Mouse (Mus musculus): Measurements from ENCODE around the gene Hmox2. TPM values are rescaled to one million over a fixed set of nuclear protein-coding genes. Genes with fewer than 3 reads are reported as not detected.
A peak's percentile ranks its signal among the peaks of the same experiment; 100 is the strongest.
"Not testable (repeated sequence)": the region's sequence is repeated elsewhere in the genome, so short reads cannot be mapped to it uniquely, and the experiment has no call there.

The Hmox2 gene
- total RNA-seq, 2 experiments from 2014 or later = 54.3 to 56.2 TPM

- no peak for DNase-seq (ENCODE audit: low spot score in 2 of 2)
Observed at GRCm38 (mm10) chr16:4722915-4723209, 3.3 kb upstream of the Hmox2 start.

DNA sequence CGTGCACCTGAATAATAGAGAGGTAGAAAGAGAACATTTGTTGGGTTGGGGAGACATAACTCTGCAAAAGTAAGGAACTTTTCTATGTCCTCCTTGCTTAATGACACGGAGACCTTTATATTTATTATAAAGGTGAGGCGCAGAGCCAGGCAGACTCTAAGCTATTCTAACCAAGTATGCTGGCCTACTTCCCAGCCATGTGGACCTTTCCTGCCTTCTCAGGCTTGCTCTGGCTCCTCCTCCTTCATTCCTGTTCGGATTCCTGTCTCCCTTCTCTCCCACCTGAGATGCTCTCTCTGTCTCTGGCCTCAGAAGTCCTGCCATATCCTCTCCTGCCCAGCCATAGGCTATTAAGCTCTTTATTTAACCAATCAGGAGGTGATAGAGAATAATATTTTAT lies 895 bp upstream of the Hmox2 start:
- no peak for DNase-seq (ENCODE audit: low spot score in 2 of 2)

DNA sequence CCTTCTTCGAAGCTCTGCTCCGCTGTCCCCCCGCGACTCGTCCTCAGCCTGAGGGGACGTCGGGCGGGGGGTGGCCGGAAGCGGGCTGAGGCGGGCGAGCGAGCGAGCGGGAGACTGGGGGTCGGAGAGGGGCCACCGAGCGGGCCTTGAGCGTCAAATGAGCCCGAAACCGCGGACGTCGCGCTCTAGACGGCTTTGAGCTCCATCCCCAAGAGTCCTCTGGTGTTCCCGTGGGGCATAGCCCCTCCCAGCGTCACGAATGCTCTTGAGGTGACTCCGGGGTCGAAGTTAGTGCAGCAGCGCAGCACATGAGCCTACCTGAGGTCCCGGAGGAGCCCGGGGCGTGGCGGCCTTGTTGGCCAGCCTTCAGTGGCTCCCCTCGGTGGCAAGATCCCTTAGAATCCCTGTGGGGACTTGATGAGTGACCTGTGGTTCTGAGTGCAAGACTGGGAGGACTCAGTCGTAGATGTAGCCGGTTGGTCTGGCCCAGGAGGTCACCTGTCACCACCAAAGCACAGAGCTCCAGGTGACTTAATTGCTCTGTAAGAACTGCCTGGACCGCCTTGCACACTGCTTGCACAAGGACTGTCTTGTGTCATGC lies 467 bp downstream of the Hmox2 start:
- DNase-seq (ENCODE audit: low spot score in 2 of 2) = no peak

- no peak for DNase-seq (ENCODE audit: low spot score in 2 of 2)
Observed at GRCm38 (mm10) chr16:4727526-4727925, 1.4 kb downstream of the Hmox2 start.

DNA sequence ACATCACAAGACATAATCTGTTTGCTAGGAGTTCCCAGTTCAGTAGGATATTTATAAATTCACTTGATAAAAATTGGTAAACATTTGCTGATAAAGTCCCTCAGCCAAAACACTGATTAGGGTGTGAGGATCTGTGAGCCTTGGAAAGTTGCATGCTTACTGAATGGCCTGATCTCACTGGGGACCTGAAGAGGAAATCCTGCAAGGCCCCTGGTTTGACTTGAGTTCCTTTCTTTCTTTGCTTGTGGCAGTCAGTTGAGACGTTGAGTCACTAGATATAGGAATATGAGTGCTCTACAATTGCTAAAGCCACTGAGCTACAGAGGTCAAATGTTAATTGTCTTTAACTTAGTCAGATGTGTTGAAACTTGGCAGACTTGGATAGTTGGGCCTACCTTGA lies 1.8 kb downstream of the Hmox2 start:
- DNase-seq (ENCODE audit: low spot score in 2 of 2) = no peak

DNA sequence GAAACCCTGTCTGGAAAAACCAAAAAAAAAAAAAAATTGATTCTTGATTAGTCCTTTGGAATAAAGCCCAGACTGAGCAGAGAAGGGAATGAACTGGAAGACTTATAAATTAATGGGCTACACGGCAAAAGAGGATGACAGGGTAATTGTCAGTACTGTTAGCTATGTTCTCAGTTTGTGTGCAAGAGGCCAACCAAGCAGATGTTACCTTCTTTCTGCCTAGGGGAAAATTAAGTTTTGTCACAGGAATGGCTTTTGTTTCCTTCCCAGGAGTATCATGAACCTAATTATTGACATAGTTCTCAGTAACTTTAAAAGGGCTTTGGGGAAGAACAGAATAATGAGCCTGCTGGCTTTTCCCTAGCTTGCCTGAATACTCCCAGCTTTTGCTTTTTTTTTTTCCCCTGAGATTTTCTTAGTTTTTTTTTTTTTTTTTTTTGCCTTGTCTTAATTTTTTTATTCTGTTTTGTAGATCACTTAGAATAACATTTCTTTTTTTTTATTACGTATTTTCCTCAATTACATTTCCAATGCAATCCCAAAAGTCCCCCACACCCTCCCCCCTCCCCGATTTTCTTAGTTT lies 4.7 kb downstream of the Hmox2 start:
- DNase-seq (ENCODE audit: low spot score in 2 of 2) = no peak

DNA sequence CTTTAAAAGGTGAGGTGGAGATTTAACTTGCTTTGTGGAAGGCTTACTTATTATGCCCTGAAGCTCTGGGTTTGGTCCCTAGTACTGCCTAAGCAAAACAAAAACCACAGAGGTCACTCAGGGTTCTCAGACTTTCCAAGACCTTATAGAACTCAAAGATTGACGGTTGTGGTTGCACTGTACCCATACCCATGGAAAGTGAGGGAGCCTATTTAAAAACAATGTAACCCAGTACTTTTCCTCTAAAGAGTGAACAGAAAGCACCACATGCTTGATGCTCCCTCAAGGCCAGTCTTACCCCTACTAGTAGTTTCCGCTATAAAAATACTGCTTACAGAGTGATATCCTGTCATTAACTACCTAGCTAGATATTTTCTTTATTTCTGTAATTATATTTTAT lies 10.1 kb downstream of the Hmox2 start:
- no peak for DNase-seq (ENCODE audit: low spot score in 2 of 2)

- no peak for DNase-seq (ENCODE audit: low spot score in 2 of 2)
Observed at GRCm38 (mm10) chr16:4739994-4740393, 13.8 kb downstream of the Hmox2 start.

- no peak for DNase-seq (ENCODE audit: low spot score in 2 of 2)
Observed at GRCm38 (mm10) chr16:4742186-4742585, 16.0 kb downstream of the Hmox2 start.

GRCm38 (mm10) chr16:4752155-4752554 lies 26.0 kb downstream of the Hmox2 start:
- no peak for DNase-seq (ENCODE audit: low spot score in 2 of 2)

DNA sequence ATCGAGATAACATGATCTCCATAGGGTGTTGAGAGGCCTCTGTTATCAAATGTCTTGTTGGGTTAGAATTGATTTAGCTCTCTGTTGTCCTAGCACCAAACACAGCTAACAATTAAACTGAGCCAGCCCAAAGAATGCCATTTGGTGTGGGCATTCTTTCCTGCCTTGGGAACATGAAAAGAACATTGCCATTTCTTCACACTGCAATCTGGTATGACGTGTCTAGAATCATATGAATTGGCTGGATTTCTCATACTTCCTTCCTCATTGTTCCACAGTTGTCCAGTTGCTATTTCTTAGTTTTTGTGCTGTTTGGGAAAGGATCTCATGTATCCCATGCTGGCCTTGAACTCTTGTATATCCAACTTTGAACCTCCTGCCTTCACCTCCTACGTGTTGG lies 27.9 kb downstream of the Hmox2 start:
- no peak for DNase-seq (ENCODE audit: low spot score in 2 of 2)

DNA sequence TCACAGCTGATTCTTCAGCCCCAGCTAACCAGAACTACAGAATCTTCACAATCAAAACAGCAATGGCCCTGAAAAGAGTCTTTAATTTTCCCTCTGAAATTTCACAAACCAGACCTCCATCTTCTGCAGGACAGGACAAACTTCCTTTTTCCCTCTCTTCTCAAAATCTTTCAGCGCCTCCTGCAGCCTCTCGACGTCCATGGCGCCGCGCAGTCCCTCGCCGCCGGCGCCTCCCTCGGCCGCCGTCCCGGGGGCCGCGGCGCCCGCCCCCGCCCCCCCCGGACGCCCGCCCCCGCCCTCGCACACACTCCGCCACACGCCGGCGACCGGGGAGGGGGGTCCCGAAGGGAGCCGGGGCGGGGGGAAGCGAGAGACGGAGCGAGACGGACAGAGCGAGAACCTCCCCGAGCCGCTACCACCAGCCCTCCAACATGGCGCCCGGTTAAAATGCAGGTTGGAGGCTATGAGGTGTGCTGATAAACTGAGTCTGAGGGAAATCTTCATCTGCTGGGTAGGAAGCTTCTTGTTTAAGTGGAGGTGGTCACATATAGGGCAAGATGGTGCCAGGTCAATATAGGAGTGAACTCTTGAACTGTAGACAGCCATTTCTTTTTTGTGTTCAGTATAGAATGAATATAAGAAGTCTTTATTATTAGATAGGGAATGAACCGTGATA lies 30.6 kb downstream of the Hmox2 start:
- DNase-seq (ENCODE audit: low spot score in 2 of 2) = not testable (repeated sequence)

- no peak for DNase-seq (ENCODE audit: low spot score in 2 of 2)
Observed at GRCm38 (mm10) chr16:4762437-4762836, 36.3 kb downstream of the Hmox2 start.

DNA sequence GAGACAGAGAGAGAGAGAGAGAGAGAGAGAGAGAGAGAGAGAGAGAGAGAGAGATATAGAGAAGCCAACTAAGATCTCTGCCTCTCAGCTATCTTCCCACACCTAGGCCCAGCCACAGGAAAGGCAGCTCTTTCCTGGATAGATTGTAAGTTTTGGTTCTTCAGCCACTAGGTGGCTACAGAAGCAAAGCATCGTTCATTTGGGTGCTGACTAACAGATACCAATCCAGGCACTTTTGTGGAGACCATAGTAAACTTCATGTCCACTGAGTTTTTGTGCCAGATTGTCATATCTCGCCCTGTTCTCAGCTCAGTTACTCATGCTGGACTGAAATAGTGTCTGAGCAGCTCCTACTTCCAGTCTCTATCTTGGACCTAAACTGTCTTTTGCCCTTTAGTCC lies 37.1 kb downstream of the Hmox2 start:
- no peak for DNase-seq (ENCODE audit: low spot score in 2 of 2)

DNA sequence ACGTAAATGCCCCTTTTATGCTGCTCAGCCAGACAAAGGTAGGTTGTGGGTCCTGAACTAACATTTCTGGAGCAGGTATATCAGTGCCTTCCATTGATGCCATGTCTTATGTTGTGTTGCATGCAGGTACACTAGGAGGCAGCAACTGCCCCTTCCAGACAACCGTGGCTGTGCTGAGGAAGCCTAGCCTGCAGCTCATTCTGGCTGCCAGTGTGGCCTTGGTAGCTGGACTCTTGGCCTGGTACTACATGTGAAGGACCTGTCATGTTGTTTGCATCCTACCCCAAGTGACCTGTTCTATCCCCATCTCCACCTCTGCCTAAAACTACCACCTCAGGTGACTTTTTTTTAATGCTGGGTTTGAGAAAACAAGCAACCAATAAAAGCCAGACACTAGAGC lies 39.7 kb downstream of the Hmox2 start:
- DNase-seq (ENCODE audit: low spot score in 2 of 2) = no peak

GRCm38 (mm10) chr16:4767012-4767790 lies 41.0 kb downstream of the Hmox2 start:
- peak in 1 of 2 experiments; percentile 22 for DNase-seq (ENCODE audit: low spot score in 2 of 2)

- DNase-seq (ENCODE audit: low spot score in 2 of 2) = no peak
Observed at GRCm38 (mm10) chr16:4768719-4769118, 42.6 kb downstream of the Hmox2 start.

DNA sequence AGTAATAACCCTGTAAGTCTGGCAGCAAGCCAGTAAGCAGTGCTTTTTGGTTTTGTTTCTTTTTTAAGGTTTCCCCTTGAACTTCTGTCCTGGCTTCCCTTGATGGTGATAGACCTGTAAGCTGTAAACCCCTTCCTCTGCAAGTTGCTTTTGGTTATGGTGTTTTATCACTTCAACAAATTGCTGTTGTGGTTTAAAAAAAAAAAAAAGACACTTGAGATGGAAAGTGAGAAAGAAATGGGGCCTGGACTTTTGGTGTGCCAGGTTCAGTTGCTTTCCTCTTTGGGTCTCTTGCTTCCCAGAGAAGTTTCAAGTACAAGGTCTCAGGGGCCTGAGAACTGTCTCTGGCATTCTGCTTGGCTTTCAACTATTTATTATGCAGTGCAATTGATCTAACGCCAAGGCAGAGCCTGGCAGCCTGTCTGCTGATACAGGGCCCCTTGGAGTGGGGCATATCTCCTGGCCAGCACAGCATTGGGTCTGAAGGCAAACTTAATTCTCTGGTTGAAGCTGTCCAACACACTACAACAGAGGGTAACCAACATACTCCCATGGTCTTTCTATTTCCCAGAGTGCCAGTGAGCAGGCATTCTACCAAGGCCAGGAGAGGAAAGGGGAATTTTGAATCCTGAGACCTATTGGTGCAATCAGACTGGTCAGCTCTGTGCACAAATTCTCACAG lies 47.3 kb downstream of the Hmox2 start:
- DNase-seq (ENCODE audit: low spot score in 2 of 2) = no peak

DNA sequence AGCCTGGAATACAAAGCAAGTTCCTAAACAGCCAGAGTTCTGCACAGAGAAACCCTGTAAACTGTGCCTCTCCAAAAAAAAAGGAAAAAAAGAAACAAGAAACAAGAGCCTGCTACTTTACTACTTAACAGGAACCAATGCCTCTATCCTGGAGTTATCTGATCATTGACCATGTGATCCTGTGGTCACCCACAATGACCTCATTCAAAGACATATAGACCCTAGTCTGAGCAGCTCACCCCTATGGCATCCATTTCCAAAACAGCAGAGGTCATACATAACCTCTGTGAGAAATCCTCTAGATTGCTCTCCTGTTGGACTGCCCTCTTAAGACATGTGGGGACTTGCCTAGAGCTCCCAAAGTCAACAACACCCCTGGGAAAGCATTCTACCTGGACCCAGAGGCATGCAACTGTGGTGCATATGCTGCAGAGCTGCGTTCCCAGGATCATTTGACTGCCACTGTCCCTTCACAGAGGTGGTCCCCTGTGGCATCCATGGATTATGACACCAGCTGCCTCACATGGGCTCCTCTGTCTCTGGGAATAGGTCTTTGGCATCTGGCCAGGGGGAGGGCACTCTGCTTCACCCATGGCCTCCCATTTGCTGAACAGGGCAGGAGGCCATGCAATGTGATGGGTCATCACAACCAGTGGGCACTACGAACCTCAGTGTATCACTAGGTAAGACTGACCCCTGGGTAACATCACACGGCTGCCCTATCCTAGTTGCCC lies 51.2 kb downstream of the Hmox2 start:
- peak in 1 of 2 experiments; percentile 27 for DNase-seq (ENCODE audit: low spot score in 2 of 2)

GRCm38 (mm10) chr16:4777905-4778609 lies 51.9 kb downstream of the Hmox2 start:
- DNase-seq (ENCODE audit: low spot score in 2 of 2) = no peak
